Mouse (Mus musculus): Measurements from ENCODE around the gene Rabgap1l. TPM values are rescaled to one million over a fixed set of nuclear protein-coding genes. Genes with fewer than 3 reads are reported as not detected.

Rabgap1l gene
- polyA plus RNA-seq, 1 experiment: 37.1 TPM

DNA sequence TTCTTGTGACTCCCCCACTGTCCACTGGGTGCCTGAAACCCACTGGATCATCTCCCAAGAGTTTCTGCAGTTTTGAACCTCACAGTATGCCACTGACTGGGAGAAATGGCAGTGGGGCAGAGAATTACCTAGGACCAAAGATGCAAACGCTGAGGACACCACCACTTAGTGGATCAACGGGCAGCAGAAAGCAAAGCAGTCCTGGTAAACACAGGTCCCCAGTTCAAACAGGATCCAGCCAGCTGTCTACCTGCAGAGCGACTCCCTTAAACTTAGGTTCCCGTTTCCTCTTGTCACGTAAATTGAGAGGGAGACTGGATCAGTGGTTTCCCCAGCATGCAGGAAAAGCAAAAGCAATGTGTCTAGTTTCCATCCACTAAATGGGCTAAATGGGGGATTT is 483.1 kb downstream of the Rabgap1l start:
- H3K27ac ChIP-seq (ENCODE audit: insufficient read depth, low read length): peak overlapping the region; percentile 90
- no peaks in the 10 kb centered on the region for H3K36me3 ChIP-seq (ENCODE audit: control insufficient read depth, insufficient read depth, low read length, poor library complexity, severe bottlenecking)
- no peaks in the 10 kb centered on the region for H3K27me3 ChIP-seq (ENCODE audit: control insufficient read depth, insufficient read depth, low read length, poor library complexity, severe bottlenecking)
- H3K4me1 ChIP-seq (ENCODE audit: control insufficient read depth, insufficient read depth, low read length): no peaks in the 10 kb centered on the region
- H3K9ac ChIP-seq (ENCODE audit: low read depth, poor library complexity, severe bottlenecking): no peak overlapping the region
- peak overlapping the region; percentile 15; the same call in 1 of the 2 replicates for H3K4me3 ChIP-seq (ENCODE audit: low read depth, low read length)
- H3K9me3 ChIP-seq (replicated peaks; ENCODE audit: control insufficient read depth, insufficient read depth, low read length, poor library complexity, severe bottlenecking): no peaks in the 10 kb centered on the region
- TF ChIP-seq CTCF (IDR thresholded peaks at IDR 0.05; ENCODE audit: low read depth, low read length) (no peak), EP300 (IDR thresholded peaks at IDR 0.05; ENCODE audit: insufficient read depth, low read depth, low read length) (peak; percentile 97), POLR2A (IDR thresholded peaks at IDR 0.05; ENCODE audit: insufficient read depth, low read length) (no peak)

- Histone ChIP-seq H3K27me3 (ENCODE audit: control insufficient read depth, insufficient read depth, low read length, poor library complexity, severe bottlenecking) (no peaks in the 10 kb centered on the region), H3K4me1 (ENCODE audit: control insufficient read depth, insufficient read depth, low read length) (no peaks in the 10 kb centered on the region), H3K36me3 (ENCODE audit: control insufficient read depth, insufficient read depth, low read length, poor library complexity, severe bottlenecking) (no peaks in the 10 kb centered on the region), H3K9ac (ENCODE audit: low read depth, poor library complexity, severe bottlenecking) (no peak overlapping the region), H3K4me3 (ENCODE audit: low read depth, low read length) (peak overlapping the region; percentile 3; the same call in 1 of the 2 replicates), H3K9me3 (replicated peaks; ENCODE audit: control insufficient read depth, insufficient read depth, low read length, poor library complexity, severe bottlenecking) (no peaks in the 10 kb centered on the region), H3K27ac (ENCODE audit: insufficient read depth, low read length) (peak overlapping the region; percentile 60; the same call in 1 of the 2 replicates)
- no peak for TF ChIP-seq CTCF (IDR thresholded peaks at IDR 0.05; ENCODE audit: low read depth, low read length)
- TF ChIP-seq POLR2A (IDR thresholded peaks at IDR 0.05; ENCODE audit: insufficient read depth, low read length): peak; percentile 45
- peak; percentile 85 for TF ChIP-seq EP300 (IDR thresholded peaks at IDR 0.05; ENCODE audit: insufficient read depth, low read depth, low read length)
Observed at GRCm38 (mm10) chr1:160308996-160309395, 484.0 kb downstream of the Rabgap1l start.

DNA sequence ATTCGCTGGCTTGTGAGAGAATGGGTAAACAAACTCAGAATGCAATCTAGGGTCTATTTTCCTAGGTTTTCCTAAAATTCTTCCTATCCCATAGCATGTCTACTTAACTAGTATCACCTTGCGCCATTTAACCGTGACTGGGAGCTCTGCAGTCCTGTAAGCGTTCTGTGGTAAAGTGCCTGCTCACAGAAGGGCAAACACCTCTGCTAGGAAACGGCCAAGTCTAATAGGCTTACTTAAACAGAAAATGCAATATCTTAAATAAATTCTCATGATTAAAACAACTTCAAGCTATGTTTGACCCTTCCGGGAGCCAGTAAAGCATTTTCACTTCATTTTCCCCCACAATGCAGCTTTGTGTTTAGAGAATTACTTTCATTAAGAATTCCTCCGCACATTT is 484.5 kb downstream of the Rabgap1l start:
- Histone ChIP-seq H3K9ac (ENCODE audit: low read depth, poor library complexity, severe bottlenecking) (no peak overlapping the region), H3K27me3 (ENCODE audit: control insufficient read depth, insufficient read depth, low read length, poor library complexity, severe bottlenecking) (no peaks in the 10 kb centered on the region), H3K4me3 (ENCODE audit: low read depth, low read length) (peak overlapping the region; percentile 69), H3K27ac (ENCODE audit: insufficient read depth, low read length) (no peak overlapping the region), H3K4me1 (ENCODE audit: control insufficient read depth, insufficient read depth, low read length) (no peaks in the 10 kb centered on the region), H3K36me3 (ENCODE audit: control insufficient read depth, insufficient read depth, low read length, poor library complexity, severe bottlenecking) (no peaks in the 10 kb centered on the region), H3K9me3 (replicated peaks; ENCODE audit: control insufficient read depth, insufficient read depth, low read length, poor library complexity, severe bottlenecking) (no peaks in the 10 kb centered on the region)
- TF ChIP-seq EP300 (IDR thresholded peaks at IDR 0.05; ENCODE audit: insufficient read depth, low read depth, low read length): no peak
- no peak for TF ChIP-seq POLR2A (IDR thresholded peaks at IDR 0.05; ENCODE audit: insufficient read depth, low read length)
- no peak for TF ChIP-seq CTCF (IDR thresholded peaks at IDR 0.05; ENCODE audit: low read depth, low read length)

- H3K9me3 ChIP-seq (replicated peaks; ENCODE audit: control insufficient read depth, insufficient read depth, low read length, poor library complexity, severe bottlenecking): no peaks in the 10 kb centered on the region
- no peak for TF ChIP-seq POLR2A (IDR thresholded peaks at IDR 0.05; ENCODE audit: insufficient read depth, low read length)
- TF ChIP-seq EP300 (IDR thresholded peaks at IDR 0.05; ENCODE audit: insufficient read depth, low read depth, low read length): no peak
- no peak for TF ChIP-seq CTCF (IDR thresholded peaks at IDR 0.05; ENCODE audit: low read depth, low read length)
- H3K4me1 ChIP-seq (ENCODE audit: control insufficient read depth, insufficient read depth, low read length): no peaks in the 10 kb centered on the region
- H3K4me3 ChIP-seq (ENCODE audit: low read depth, low read length): no peak overlapping the region
- no peak overlapping the region for H3K9ac ChIP-seq (ENCODE audit: low read depth, poor library complexity, severe bottlenecking)
- H3K36me3 ChIP-seq (ENCODE audit: control insufficient read depth, insufficient read depth, low read length, poor library complexity, severe bottlenecking): no peaks in the 10 kb centered on the region
- H3K27ac ChIP-seq (ENCODE audit: insufficient read depth, low read length): no peak overlapping the region
- no peaks in the 10 kb centered on the region for H3K27me3 ChIP-seq (ENCODE audit: control insufficient read depth, insufficient read depth, low read length, poor library complexity, severe bottlenecking)
Observed at GRCm38 (mm10) chr1:160306866-160307616, 486.0 kb downstream of the Rabgap1l start.

DNA sequence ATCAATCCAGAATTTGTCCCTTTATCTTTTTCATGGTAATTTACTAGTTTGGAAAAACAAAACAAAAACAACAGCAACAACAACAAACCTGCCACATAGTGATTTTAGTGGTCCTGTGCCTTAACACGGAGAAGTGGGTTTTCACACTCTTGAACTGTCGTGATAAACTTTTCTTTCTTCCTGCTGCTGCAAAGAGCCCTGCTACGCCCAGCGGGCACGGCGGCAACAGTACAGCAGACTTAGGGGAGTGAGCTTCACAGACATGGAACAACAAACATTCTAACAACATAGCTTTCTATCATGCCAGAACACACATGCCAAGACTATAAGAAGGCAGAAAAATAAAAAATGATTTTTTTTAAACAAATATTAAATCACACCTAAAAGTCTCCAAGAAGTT is 486.7 kb downstream of the Rabgap1l start:
- Histone ChIP-seq H3K36me3 (ENCODE audit: control insufficient read depth, insufficient read depth, low read length, poor library complexity, severe bottlenecking) (no peaks in the 10 kb centered on the region), H3K4me1 (ENCODE audit: control insufficient read depth, insufficient read depth, low read length) (no peaks in the 10 kb centered on the region), H3K27me3 (ENCODE audit: control insufficient read depth, insufficient read depth, low read length, poor library complexity, severe bottlenecking) (no peaks in the 10 kb centered on the region)

GRCm38 (mm10) chr1:160305826-160306225 is 487.2 kb downstream of the Rabgap1l start:
- Histone ChIP-seq H3K36me3 (ENCODE audit: control insufficient read depth, insufficient read depth, low read length, poor library complexity, severe bottlenecking) (no peaks in the 10 kb centered on the region), H3K4me3 (ENCODE audit: low read depth, low read length) (no peak overlapping the region), H3K4me1 (ENCODE audit: control insufficient read depth, insufficient read depth, low read length) (no peaks in the 10 kb centered on the region), H3K9ac (ENCODE audit: low read depth, poor library complexity, severe bottlenecking) (no peak overlapping the region), H3K27ac (ENCODE audit: insufficient read depth, low read length) (no peak overlapping the region), H3K9me3 (replicated peaks; ENCODE audit: control insufficient read depth, insufficient read depth, low read length, poor library complexity, severe bottlenecking) (no peaks in the 10 kb centered on the region), H3K27me3 (ENCODE audit: control insufficient read depth, insufficient read depth, low read length, poor library complexity, severe bottlenecking) (no peaks in the 10 kb centered on the region)
- TF ChIP-seq CTCF (IDR thresholded peaks at IDR 0.05; ENCODE audit: low read depth, low read length): no peak
- TF ChIP-seq EP300 (IDR thresholded peaks at IDR 0.05; ENCODE audit: insufficient read depth, low read depth, low read length): no peak
- TF ChIP-seq POLR2A (IDR thresholded peaks at IDR 0.05; ENCODE audit: insufficient read depth, low read length): no peak

More for the DNA sequence above, 486.7 kb downstream of the Rabgap1l start:
- H3K9ac ChIP-seq (ENCODE audit: low read depth, poor library complexity, severe bottlenecking): no peak overlapping the region
- no peak for TF ChIP-seq EP300 (IDR thresholded peaks at IDR 0.05; ENCODE audit: insufficient read depth, low read depth, low read length)
- TF ChIP-seq POLR2A (IDR thresholded peaks at IDR 0.05; ENCODE audit: insufficient read depth, low read length): no peak
- TF ChIP-seq CTCF (IDR thresholded peaks at IDR 0.05; ENCODE audit: low read depth, low read length): no peak
- no peaks in the 10 kb centered on the region for H3K9me3 ChIP-seq (replicated peaks; ENCODE audit: control insufficient read depth, insufficient read depth, low read length, poor library complexity, severe bottlenecking)
- no peak overlapping the region for H3K27ac ChIP-seq (ENCODE audit: insufficient read depth, low read length)
- no peak overlapping the region for H3K4me3 ChIP-seq (ENCODE audit: low read depth, low read length)
